In genomic region chr16:21340136-21340535, GRCm38 (mm10) we compare ENCODE assay signal across 11 mouse cellular contexts.
A peak's percentile ranks its signal among the peaks of the same experiment; 100 is the strongest.
DNase-seq lines count a peak whose midpoint lies in the region; ATAC-seq lines count a peak whose summit lies in the region.
"Had no signal": no experiment of that assay in that cellular context is flagged by ENCODE, and none has a peak within 500 bp of the region (broad histone marks: within the 10 kb centered on the region; RNA-seq: fewer than 3 reads in every experiment).

No protein-coding gene starts in this region.

- no peaks in the 10 kb centered on the region for H3K9me3 ChIP-seq in kidney, embryonic 15.5 days (replicated peaks)
- H3K9me3 ChIP-seq in embryonic facial prominence, embryonic 14.5 days (ENCODE audit: control insufficient read depth, low read length): no peaks in the 10 kb centered on the region
- no peaks in the 10 kb centered on the region for H3K9me3 ChIP-seq in hindbrain, embryonic 13.5 days
- H3K9me3 ChIP-seq in midbrain, embryonic 16.5 days (replicated peaks; ENCODE audit: control insufficient read depth, low read length, poor library complexity, severe bottlenecking): no peaks in the 10 kb centered on the region
- H3K9me3 ChIP-seq: liver, embryonic 13.5 days had no signal

- H3K36me3 ChIP-seq in kidney, embryonic 15.5 days: no peaks in the 10 kb centered on the region
- no peaks in the 10 kb centered on the region for H3K36me3 ChIP-seq in embryonic facial prominence, embryonic 14.5 days (ENCODE audit: control insufficient read depth, insufficient read depth, low read length)
- no peaks in the 10 kb centered on the region for H3K36me3 ChIP-seq in hindbrain, embryonic 13.5 days
- H3K36me3 ChIP-seq in midbrain, embryonic 16.5 days (ENCODE audit: control insufficient read depth, insufficient read depth, low read length): no peaks in the 10 kb centered on the region
- H3K36me3 ChIP-seq: liver, embryonic 13.5 days had no signal

- H3K4me2 ChIP-seq in kidney, embryonic 15.5 days: no peak overlapping the region
- H3K4me2 ChIP-seq in embryonic facial prominence, embryonic 14.5 days (ENCODE audit: low read depth, low read length): no peak overlapping the region
- H3K4me2 ChIP-seq in hindbrain, embryonic 13.5 days: no peak overlapping the region
- no peak overlapping the region for H3K4me2 ChIP-seq in midbrain, embryonic 16.5 days (ENCODE audit: low read length)
- H3K4me2 ChIP-seq: liver, embryonic 13.5 days had no signal

- WGBS in kidney, embryonic 15.5 days: 61% methylated on average over 7 of the region's 7 CpGs
- 42% methylated on average over 7 of the region's 7 CpGs for WGBS in embryonic facial prominence, embryonic 14.5 days
- 17% methylated on average over 7 of the region's 7 CpGs for WGBS in hindbrain, embryonic 13.5 days
- 18% methylated on average over 7 of the region's 7 CpGs for WGBS in midbrain, embryonic 16.5 days

- no peak for DNase-seq in kidney, adult 18-20 months
- DNase-seq in embryonic facial prominence, embryonic 14.5 days (ENCODE audit: low spot score): no peak
- no peak for DNase-seq in gastrocnemius, adult 8-10 months (ENCODE audit: low spot score in 2 of 2)
- no peak for DNase-seq in right cerebral cortex, postnatal 14 days
- DNase-seq: kidney, adult 9 months; liver, embryonic 13.5 days; thymus, postnatal 25 days had no signal

- H3K4me1 ChIP-seq in kidney, embryonic 15.5 days: peaks cover 15% of the 10 kb centered on the region
- H3K4me1 ChIP-seq in embryonic facial prominence, embryonic 14.5 days (ENCODE audit: control insufficient read depth, insufficient read depth, low read length): peaks cover 36% of the 10 kb centered on the region
- peaks cover 26% of the 10 kb centered on the region for H3K4me1 ChIP-seq in hindbrain, embryonic 13.5 days (replicated peaks)
- no peaks in the 10 kb centered on the region; the same call in 1 of the 2 replicates for H3K4me1 ChIP-seq in midbrain, embryonic 16.5 days (ENCODE audit: control insufficient read depth, insufficient read depth, low read length)

- no peak overlapping the region for H3K9ac ChIP-seq in kidney, embryonic 15.5 days
- no peak overlapping the region for H3K9ac ChIP-seq in embryonic facial prominence, embryonic 14.5 days (ENCODE audit: low read depth, low read length)
- no peak overlapping the region for H3K9ac ChIP-seq in hindbrain, embryonic 13.5 days
- no peak overlapping the region for H3K9ac ChIP-seq in midbrain, embryonic 16.5 days (ENCODE audit: low read depth, low read length)
- H3K9ac ChIP-seq: liver, embryonic 13.5 days had no signal

- H3K27me3 ChIP-seq in kidney, embryonic 15.5 days: no peaks in the 10 kb centered on the region
- no peaks in the 10 kb centered on the region for H3K27me3 ChIP-seq in embryonic facial prominence, embryonic 14.5 days (replicated peaks; ENCODE audit: control insufficient read depth, insufficient read depth, low read length)
- H3K27me3 ChIP-seq in hindbrain, embryonic 13.5 days: no peaks in the 10 kb centered on the region
- no peaks in the 10 kb centered on the region for H3K27me3 ChIP-seq in midbrain, embryonic 16.5 days (ENCODE audit: control insufficient read depth, insufficient read depth, low read depth, low read length)

- ATAC-seq in kidney, embryonic 15.5 days (replicated peaks; ENCODE audit: low FRiP score): no peak
- ATAC-seq in embryonic facial prominence, embryonic 14.5 days (ENCODE audit: low read depth): peak; percentile 51
- ATAC-seq in hindbrain, embryonic 13.5 days (ENCODE audit: low FRiP score): peak; percentile 58
- ATAC-seq in midbrain, embryonic 16.5 days: peak; percentile 68
- no peak for ATAC-seq in erythroblast, adult 5-6 weeks (replicated peaks; ENCODE audit: low FRiP score, poor library complexity, severe bottlenecking)

- no peak overlapping the region for H3K4me3 ChIP-seq in kidney, embryonic 15.5 days (replicated peaks)
- H3K4me3 ChIP-seq in embryonic facial prominence, embryonic 14.5 days (ENCODE audit: low read depth, low read length): no peak overlapping the region
- no peak overlapping the region for H3K4me3 ChIP-seq in hindbrain, embryonic 13.5 days
- no peak overlapping the region for H3K4me3 ChIP-seq in midbrain, embryonic 16.5 days (ENCODE audit: low read depth, low read length)
- H3K4me3 ChIP-seq: liver, embryonic 13.5 days had no signal

- H3K27ac ChIP-seq in kidney, embryonic 15.5 days: peak overlapping the region; percentile 81; the same call in 1 of the 2 replicates
- H3K27ac ChIP-seq in embryonic facial prominence, embryonic 14.5 days (replicated peaks; ENCODE audit: low read depth, low read length): peak overlapping the region; percentile 90
- H3K27ac ChIP-seq in hindbrain, embryonic 13.5 days: peak overlapping the region; percentile 92
- peak overlapping the region; percentile 72 for H3K27ac ChIP-seq in midbrain, embryonic 16.5 days (ENCODE audit: low read length)
- H3K27ac ChIP-seq: liver, embryonic 13.5 days had no signal

Comparison
In these comparisons a context has a peak if more than half of its experiments do, and no peak if none do; other contexts are left out.
1. ATAC-seq: peak in embryonic facial prominence, embryonic 14.5 days (single experiment), hindbrain, embryonic 13.5 days (single experiment) and midbrain, embryonic 16.5 days (single experiment); none in kidney, embryonic 15.5 days (single experiment) and erythroblast, adult 5-6 weeks (single experiment).
2. Peak in every context shown above with its lines, with median percentiles within 50 percentile points of each other: H3K27ac ChIP-seq.